Mouse (Mus musculus) embryo, embryonic 10.5 days (tissue): Measurements from ENCODE around the gene Gm11595.
"Not testable (repeated sequence)": the region's sequence is repeated elsewhere in the genome, so short reads cannot be mapped to it uniquely, and the experiment has no call there.

ENCODE experiments used
- DNase-seq: peaks from one replicate; pipeline ENCODE4 v3.0.0-alpha.2; 2015; ENCODE audit warnings: low spot score

Gene Gm11595

GRCm38 (mm10) chr11:99772813-99773212 is at the start of gene Gm11595:
Gene Gm11595 (minus strand): TSS chr11:99772913.
- not testable (repeated sequence) for DNase-seq

GRCm38 (mm10) chr11:99815566-99815965 is 42.9 kb upstream of the Gm11595 start, which contains the start of gene Gm11564:
Gene Gm11564 (minus strand): TSS chr11:99815666.
- DNase-seq = not testable (repeated sequence)

- DNase-seq = not testable (repeated sequence)
Measured at GRCm38 (mm10) chr11:99809792-99810191, 37.1 kb upstream of the Gm11595 start, which contains the start of gene Krtap4-13. Gene Krtap4-13 (minus strand): TSS chr11:99809892.

GRCm38 (mm10) chr11:99804346-99804745 is 31.6 kb upstream of the Gm11595 start, which contains the start of gene Gm11554:
Gene Gm11554 (minus strand): TSS chr11:99804446.
- not testable (repeated sequence) for DNase-seq

- DNase-seq = not testable (repeated sequence)
Measured at GRCm38 (mm10) chr11:99798832-99799231, 26.1 kb upstream of the Gm11595 start, which contains the start of gene Gm11569. Gene Gm11569 (minus strand): TSS chr11:99798932.

GRCm38 (mm10) chr11:99793367-99793766 is 20.7 kb upstream of the Gm11595 start, which contains the start of gene Gm11596:
Gene Gm11596 (minus strand): TSS chr11:99793467.
- no peak for DNase-seq

- DNase-seq = not testable (repeated sequence)
Measured at GRCm38 (mm10) chr11:99784900-99785299, 12.2 kb upstream of the Gm11595 start, which contains the start of gene Krtap4-9. Gene Krtap4-9 (plus strand): TSS chr11:99785200.

- no peak for DNase-seq
Measured at GRCm38 (mm10) chr11:99780604-99781003, 7.9 kb upstream of the Gm11595 start, which contains the start of gene Krtap4-8. Gene Krtap4-8 (minus strand): TSS chr11:99780704.

GRCm38 (mm10) chr11:99778401-99778800 is 5.7 kb upstream of the Gm11595 start:
- peak; percentile 66 for DNase-seq

GRCm38 (mm10) chr11:99768410-99768809 is 4.3 kb downstream of the Gm11595 start:
- no peak for DNase-seq

- no peak for DNase-seq
Measured at GRCm38 (mm10) chr11:99758877-99759276, 13.8 kb downstream of the Gm11595 start.

- no peak for DNase-seq
Measured at GRCm38 (mm10) chr11:99743985-99744384, 28.7 kb downstream of the Gm11595 start.

GRCm38 (mm10) chr11:99734190-99734589 is 38.5 kb downstream of the Gm11595 start, which contains the start of gene Gm14180:
Gene Gm14180 (minus strand): TSS chr11:99734290.
- DNase-seq = no peak

GRCm38 (mm10) chr11:99724061-99724460 is 48.7 kb downstream of the Gm11595 start:
- no peak for DNase-seq
